Comparison of ENCODE assay signal across 7 mouse cellular contexts in the genomic region with DNA sequence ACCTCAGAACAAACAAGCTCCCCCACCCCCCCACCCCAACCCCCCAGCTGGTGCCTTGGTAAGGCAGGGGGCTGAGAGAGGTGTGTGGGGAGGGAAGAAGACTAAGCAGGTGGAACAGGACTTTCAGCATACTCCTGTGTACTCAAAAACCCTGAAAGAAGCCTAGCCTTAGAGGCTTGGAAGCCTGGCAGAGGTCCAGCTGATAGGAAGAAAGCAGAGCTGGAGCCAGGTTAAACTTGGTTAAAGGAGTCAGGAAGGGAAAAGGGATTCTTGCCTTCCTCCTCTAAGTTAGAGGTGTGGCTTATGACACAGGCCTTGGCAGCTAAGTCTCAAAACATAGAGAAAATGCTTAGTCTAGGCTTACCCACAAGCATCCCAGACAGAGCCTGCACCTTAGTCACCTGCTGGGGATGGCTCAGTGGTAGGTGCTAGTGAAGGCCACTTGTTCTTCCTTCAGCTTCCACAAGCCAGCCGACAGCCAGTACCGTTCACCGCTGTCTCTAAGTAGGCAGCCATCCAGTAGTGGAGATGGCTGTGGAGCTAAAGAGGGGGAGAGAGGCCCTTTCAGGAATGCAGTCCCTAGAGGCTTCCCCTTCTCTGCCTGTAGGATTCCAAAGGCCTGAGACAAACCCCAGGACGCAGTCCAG. TPM values are rescaled to one million over a fixed set of nuclear protein-coding genes. Genes with fewer than 3 reads are reported as not detected.
DNase-seq lines count a peak whose midpoint lies in the region; ATAC-seq lines count a peak whose summit lies in the region.

No protein-coding gene starts in this region.

- H3K27me3 ChIP-seq in heart, embryonic 12.5 days (replicated peaks) = no peaks in the 10 kb centered on the region
- H3K27me3 ChIP-seq in stomach, embryonic 14.5 days (ENCODE audit: control insufficient read depth, insufficient read depth, low read length) = no peaks in the 10 kb centered on the region

- no peak overlapping the region for H3K4me3 ChIP-seq in heart, embryonic 12.5 days
- no peak overlapping the region for H3K4me3 ChIP-seq in stomach, embryonic 14.5 days (ENCODE audit: low read depth, low read length)

- H3K9ac ChIP-seq in heart, embryonic 12.5 days = peak overlapping the region; percentile 19; the same call in 1 of the 2 replicates
- no peak overlapping the region for H3K9ac ChIP-seq in stomach, embryonic 14.5 days (replicated peaks; ENCODE audit: low read depth, low read length)

- peak; percentile 69 for DNase-seq in testis, postnatal 10 days (ENCODE audit: low spot score)
- DNase-seq in testis, postnatal 14 days (ENCODE audit: low spot score) = no peak
- DNase-seq in kidney, postnatal 25 days = peak; percentile 72 to 78
- DNase-seq in T-cell, adult 2 months (ENCODE audit: low spot score) = no peak

- WGBS in heart, embryonic 12.5 days = 17% methylated on average over 4 of the region's 4 CpGs
- 21% methylated on average over 4 of the region's 4 CpGs for WGBS in stomach, embryonic 14.5 days

- no peaks in the 10 kb centered on the region for H3K9me3 ChIP-seq in heart, embryonic 12.5 days (replicated peaks)
- no peaks in the 10 kb centered on the region for H3K9me3 ChIP-seq in stomach, embryonic 14.5 days (ENCODE audit: control insufficient read depth, low read depth, low read length)

- peak overlapping the region; percentile 31 for H3K4me2 ChIP-seq in heart, embryonic 12.5 days
- 0 out of 2 replicates have a peak overlapping the region, but pooled peaks have one; percentile 11 for H3K4me2 ChIP-seq in stomach, embryonic 14.5 days (replicated peaks; ENCODE audit: low read depth, low read length)

- peak; percentile 59 for ATAC-seq in heart, embryonic 12.5 days (ENCODE audit: insufficient number of reproducible peaks, low FRiP score)
- peak; percentile 68 for ATAC-seq in stomach, embryonic 14.5 days (ENCODE audit: insufficient number of reproducible peaks, insufficient read depth, low FRiP score, low read depth)
- no peak for ATAC-seq in inflammation-experienced regulatory T-cells, adult 6 months

- peak overlapping the region; percentile 87 for H3K27ac ChIP-seq in heart, embryonic 12.5 days (ENCODE audit: poor library complexity, severe bottlenecking)
- H3K27ac ChIP-seq in stomach, embryonic 14.5 days (ENCODE audit: low read length) = peak overlapping the region; percentile 85

- H3K4me1 ChIP-seq in heart, embryonic 12.5 days (replicated peaks) = peaks cover 64% of the 10 kb centered on the region
- H3K4me1 ChIP-seq in stomach, embryonic 14.5 days (ENCODE audit: control insufficient read depth, insufficient read depth, low read length) = peaks cover 57% of the 10 kb centered on the region

- no peaks in the 10 kb centered on the region for H3K36me3 ChIP-seq in heart, embryonic 12.5 days
- H3K36me3 ChIP-seq in stomach, embryonic 14.5 days (ENCODE audit: control insufficient read depth, insufficient read depth, low read length) = no peaks in the 10 kb centered on the region

RNA-seq across cellular contexts. Expression of a gene that starts 6.2 kb away (rescaled TPM):
- 8.9 and 10.9 TPM in 2 replicates for polyA plus RNA-seq in heart, embryonic 12.5 days (2016; fragmentation: Nextera tagmentation; extraction: Ambion mirVana)
- 7.1 and 8.2 TPM in 2 replicates for polyA plus RNA-seq in stomach, embryonic 14.5 days (2014; fragmentation: Nextera tagmentation; extraction: Ambion mirVana)
- polyA plus RNA-seq in inflammation-experienced regulatory T-cells, adult 6 months (2017; shearing (Covaris generic)) = 10 to 100 TPM in 1 of 3 experiments, 1 to 10 TPM in 2; 6.6 to 12.8 (median 7.5) TPM

RNA-seq across cellular contexts. Expression of a gene that starts 53.3 kb away (rescaled TPM):
- polyA plus RNA-seq in heart, embryonic 12.5 days (2016; fragmentation: Nextera tagmentation; extraction: Ambion mirVana) = 3.9 and 4.2 TPM in 2 replicates
- 11.0 and 13.5 TPM in 2 replicates for polyA plus RNA-seq in stomach, embryonic 14.5 days (2014; fragmentation: Nextera tagmentation; extraction: Ambion mirVana)
- polyA plus RNA-seq in inflammation-experienced regulatory T-cells, adult 6 months (2017; shearing (Covaris generic)) = 10 to 100 TPM; 14.3 to 23.5 (median 22.1) TPM

Comparison
In these comparisons a context has a peak if more than half of its experiments do, and no peak if none do; other contexts are left out.
1. DNase-seq: peak in testis, postnatal 10 days (single experiment) and kidney, postnatal 25 days (2 of 2); none in testis, postnatal 14 days (single experiment) and T-cell, adult 2 months (single experiment).